Mouse (Mus musculus) lung, postnatal 25 days (tissue): Measurements from ENCODE around the gene Tmem150c.

Experiments used
- DNase-seq: peaks from one replicate; pipeline ENCODE4 v3.0.0; 2022; ENCODE audit warnings: low spot score

Gene Tmem150c

DNA sequence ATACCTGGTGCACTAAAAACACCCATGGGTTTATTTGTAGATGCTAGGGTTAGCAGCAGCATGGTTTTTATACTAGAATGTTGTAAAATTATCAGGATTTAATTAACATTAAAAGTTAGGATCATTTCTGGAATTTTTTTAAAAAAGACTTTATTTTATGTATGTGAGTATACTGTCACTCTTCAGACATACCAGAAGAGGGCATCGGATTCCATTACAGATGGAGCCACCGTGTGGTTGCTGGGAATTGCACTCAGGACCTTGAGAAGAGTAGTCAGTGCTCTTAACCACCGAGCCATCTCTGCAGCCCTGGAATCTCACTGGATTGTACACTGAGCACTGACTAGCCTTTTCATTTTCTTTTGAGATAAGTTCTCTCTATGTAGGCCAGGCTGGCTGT is 109.7 kb downstream of the Tmem150c start:
- no peak for DNase-seq

DNA sequence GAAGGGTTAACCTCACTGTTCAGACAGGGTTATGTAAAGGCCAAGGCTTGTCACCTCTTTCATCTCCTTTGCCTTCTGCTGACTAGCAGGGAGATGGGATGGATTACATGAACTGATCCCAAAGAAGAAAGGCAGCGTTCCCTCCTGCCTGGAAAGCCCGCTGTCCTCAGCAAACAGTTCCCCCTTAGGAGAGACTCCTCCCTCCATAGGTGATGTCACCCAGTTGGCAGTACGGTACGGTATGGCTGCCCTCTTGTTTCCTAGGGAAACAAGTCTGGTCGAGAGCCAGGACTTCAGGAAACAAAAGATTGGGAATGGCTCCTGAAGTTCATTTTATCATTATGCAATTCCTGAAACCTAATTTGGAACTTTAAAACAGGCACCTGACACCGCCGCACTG is 111.7 kb downstream of the Tmem150c start:
- DNase-seq, result peak; percentile 31

DNA sequence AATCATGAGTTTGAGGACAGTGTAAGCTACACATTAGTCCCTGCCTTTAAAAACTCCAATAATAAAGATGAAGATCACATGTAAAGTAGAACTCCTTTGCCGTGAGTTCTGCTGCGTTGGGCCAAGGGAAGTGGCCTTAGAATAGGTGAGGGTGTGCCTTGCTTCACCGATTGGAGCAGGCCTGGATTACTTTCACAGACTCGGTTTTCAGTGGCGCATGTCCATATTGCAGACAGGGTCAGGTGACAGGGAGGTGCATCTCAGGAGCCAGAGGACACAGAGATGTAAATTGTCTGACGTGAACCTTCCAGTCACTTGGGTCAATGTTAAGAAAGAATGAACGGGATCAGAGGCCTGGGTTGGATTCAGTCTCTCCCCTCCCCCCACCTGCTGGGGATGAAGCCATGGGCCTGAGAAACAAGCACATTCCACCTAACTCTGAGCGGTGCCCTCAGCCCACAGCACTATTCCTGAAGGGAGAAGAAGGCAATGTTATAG is 112.4 kb downstream of the Tmem150c start:
- DNase-seq, result no peak

DNA sequence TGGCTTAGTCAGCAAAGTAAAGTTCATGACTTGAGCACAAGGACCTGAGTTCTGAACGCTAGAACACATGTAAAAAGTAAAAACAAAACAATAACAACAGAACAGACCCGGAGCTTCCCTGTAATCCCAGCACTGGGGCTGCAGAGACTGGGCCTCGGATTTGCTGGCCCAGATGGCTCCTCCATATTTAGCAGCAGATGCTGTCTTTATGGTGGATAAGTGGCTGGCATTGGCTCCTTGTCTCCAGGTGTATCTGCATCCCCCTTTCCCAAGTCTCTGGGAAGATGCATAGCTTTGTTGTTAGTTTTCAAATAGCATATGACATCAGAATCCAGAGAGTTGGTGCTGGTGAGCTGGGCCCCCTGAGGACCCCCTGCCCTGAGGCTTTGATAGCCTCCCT is 113.5 kb downstream of the Tmem150c start:
- DNase-seq, result no peak

DNA sequence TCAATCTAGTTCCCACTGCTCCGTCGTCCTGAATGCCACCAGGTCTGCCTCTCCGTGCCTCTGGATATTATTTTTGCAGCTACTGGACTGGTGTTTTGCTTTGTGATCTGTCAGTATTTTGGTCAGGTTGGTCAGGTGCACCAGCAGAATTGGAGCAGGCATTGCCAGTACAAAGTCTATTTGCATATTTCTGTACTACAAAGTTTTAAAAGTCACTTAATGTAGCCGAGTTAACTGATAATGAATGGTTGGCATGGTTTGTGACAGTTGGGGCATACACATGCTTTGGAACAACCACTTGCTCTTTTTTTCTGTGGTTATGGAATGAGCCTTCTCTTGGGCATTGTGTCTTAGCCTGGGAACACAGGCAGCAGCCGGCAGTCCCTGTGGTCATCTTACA is 115.0 kb downstream of the Tmem150c start:
- no peak for DNase-seq

DNA sequence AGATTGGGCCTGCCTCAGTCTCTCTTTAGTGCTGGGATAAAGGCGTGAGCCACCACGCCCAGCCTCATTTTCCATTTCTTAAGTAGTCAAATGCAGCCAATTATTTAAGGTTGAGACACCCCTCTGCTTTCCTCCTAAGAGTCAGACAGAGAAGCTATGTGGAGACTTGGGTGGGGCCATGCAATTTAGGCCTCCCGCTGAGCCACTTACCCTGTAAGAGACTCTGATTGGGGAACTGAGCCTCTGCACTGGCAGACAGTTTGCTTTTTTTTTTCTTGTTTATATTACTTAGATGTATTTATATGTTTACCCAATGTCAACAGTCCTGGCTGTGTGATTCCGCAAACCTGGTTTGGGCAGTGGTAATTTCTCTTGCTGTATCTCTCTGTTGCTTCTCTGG is 115.6 kb downstream of the Tmem150c start:
- no peak for DNase-seq

DNA sequence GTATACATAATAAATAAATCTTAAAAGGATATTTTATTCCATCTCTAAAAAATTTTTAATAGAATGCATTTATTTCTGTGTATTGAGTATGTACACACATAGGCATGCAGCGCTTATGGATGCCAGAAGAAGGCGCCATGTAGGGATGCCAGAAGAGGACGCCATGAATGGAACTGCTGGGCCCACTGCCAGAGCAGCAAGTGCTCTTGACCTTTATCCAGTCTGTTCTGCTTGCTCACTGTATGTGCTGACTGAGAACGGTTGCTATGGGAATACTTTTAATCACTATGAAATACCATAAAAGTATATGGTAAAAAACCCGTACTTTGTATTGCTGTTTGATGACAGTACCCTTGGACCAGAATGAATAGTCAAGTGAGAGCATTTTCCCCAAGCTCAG is 116.2 kb downstream of the Tmem150c start:
- peak; percentile 75 for DNase-seq

DNA sequence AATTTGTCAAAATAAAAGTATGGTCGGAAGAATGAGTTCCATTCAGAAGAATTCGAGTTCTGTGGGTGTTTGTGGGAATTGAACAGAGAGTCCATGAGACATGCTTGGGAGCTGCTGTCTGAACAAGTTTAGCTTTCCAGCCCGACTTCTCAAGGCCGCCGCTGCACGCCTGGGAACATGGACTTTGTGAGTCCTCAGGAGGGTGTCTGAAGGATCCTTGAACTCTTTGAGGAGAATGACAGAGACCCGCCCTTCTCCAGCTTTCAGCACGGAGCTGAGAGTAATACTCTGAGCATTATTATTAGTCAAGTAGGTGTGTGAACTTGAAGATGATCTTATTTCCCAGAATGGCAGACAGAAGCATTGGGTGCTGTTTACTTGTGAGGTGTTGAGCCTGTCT is 117.1 kb downstream of the Tmem150c start:
- DNase-seq, result peak; percentile 38

DNA sequence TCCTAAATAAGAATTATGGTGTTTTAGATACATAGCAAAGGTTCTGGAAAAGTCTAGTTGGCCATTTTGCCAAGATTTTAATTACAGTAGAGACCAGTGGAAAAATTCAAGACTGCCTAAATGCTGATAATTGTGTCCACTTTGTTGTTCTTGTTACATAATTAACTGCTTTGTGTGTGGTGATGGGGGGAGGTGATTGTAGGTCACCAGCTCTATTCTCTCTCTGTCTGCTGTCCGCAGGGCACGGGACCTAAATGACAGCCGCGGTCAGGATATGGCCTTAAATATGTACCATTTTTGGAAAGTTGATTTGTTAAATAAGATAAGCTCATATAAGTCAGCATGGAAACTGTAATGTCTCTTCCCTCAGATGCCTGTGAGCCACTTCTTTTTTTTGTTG is 118.3 kb downstream of the Tmem150c start:
- no peak for DNase-seq

DNA sequence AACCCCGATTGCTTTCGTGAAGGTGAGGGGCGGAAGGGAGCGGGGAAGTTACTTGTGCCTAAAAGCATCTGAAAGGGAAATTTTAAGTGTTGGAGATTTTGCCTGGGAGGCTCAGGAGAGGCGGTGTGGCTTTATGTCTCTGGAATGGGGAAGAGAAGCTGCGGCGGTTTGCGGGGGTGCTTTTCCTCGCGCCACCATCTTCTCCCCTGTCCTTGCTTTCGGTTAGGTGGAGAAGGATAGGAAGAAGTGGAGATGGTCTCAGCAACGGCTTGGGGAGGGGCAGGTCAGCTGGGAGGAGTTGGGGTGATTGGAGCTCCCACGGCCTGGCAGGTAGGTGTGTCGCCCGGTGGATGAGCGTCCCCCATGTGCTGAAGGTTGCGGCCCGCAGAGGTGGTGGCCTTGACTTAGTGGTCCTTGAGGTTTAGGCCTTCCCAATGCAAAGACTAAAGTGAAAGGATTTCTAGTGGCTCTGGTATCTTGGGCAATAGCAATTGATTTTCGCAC is 119.3 kb downstream of the Tmem150c start:
- DNase-seq, result no peak

DNA sequence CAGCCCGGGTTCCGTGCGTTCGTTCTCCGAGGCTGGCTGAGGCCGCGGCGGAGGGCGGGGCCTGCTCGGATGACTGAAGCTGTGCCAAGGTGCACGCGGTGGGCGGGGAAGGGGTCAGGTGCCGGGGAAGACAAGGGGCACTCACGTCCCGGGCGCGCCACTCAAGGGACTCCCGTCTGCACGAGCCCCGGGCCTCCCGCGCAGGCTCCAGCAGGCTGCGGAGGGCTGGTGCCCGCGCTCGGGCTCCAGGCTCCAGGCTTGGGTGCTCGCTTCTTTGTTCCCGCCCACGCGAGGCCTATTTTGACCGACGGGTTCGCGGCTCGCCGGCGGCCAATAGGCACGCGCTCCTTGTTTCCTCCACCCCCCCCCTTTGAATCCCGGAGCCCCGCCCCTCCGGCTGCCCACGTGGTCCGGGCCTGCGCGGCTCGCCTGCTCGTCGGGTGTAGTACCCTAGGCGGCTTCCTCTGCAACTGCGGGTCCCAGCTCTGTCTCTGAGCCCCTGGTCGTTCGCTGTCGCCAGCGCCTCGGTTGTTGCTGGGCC is 119.9 kb downstream of the Tmem150c start, which contains the start of the genes Hnrnpdl and Enoph1:
TSS of gene Hnrnpdl (minus strand) at position 63 of the 541 bp plus-strand sequence.
TSS of gene Enoph1 (plus strand) at position 384 of the 541 bp plus-strand sequence.
- DNase-seq, result peak; percentile 91

DNA sequence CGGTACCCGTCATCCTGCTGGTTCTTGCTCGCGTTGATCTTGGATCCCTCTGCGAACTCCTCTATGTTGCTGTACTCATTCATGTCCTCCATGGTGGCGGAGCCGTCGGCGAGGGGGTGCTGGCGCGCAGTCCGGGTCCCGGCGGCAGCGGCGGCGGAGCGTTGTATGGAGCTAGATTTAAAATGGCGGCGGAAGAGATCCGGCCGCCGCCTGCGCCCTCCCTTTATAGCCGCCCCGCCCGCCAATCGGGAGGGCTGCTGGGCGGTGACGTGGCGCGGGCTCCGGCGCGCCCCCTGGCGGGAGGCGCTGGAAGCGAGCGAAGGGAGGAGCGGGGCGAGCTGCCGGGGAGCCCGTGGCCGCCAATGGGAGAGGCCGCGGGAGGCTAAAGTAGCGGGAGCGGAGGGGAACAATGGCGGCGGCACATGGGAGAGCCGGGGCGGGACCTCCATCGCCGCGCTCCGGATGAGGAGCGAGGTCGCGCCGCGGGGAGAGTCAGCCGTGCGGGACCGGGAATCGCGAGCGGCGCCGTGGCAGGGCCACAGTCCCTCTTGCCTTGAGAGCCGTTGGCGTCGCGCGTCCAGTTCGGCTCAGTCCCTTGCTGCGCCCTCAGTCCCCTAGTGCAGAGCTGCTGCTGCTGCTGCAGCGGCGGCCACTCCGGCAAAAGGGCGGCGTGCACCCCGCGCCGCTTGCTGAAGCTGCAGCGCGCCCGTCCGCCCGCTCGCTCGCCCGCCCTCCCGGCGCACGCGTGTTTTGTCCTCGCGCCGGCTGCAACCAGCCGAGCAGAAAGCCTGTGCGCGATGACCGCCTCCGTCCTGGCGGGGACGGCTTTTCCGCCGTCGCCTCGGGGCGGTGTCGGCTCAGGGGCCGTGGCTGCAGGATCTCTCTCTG is 120.7 kb downstream of the Tmem150c start:
- peak; percentile 97 for DNase-seq

DNA sequence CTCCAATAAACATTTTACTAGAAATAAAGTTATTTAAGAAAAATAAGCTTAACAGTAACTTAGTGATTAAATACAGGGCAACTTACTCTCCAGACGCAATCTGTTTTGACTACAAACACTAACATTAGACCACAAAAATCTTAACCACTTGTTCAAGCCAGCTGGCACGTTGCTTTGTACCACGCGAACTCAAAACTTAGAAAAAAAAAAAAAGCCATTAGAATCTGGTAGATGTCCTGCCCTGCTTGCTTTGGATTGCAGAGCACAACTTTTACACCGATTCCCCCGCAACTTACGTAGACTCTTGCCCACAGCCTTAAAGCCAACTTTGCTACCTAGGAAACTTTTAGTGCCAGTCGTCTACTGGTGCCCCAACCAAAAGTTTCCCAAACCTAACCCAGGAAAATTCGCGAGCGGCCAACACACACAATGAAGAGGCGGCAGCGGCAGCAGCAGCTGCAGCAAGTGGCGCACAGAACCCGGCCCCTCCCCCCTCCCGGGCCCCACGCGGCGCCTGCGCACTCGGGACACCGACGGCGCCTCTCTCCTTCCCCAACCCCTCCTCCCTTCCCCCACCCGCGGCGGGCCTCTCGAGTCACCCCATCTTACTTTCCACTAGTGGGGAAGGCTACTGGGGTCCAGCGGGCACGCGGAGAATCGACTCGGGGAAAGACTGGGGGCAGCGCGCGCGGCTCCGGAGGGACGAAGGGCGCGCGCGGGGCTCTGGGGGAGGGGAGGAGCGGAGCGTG is 121.5 kb downstream of the Tmem150c start:
- DNase-seq, result peak; percentile 90

DNA sequence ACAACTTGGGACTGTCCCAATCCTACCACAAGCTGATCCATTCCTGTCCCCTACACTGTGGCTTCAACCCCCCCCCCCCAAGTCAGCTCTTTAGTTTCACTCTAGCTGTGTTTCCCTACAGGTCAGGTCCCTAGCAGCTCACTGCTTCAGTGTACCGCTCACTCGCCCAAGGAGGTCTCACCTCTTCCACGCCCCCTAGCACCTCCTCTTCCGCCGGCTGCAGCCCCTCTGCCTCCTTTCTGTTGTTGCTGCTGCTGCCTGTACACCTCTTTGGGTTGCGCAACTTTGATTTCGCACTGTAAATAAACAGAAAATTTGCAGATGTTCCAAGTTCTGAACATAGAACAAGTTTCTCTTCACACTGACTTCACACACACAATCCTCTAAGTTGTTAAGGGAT is 122.9 kb downstream of the Tmem150c start:
- DNase-seq, result peak; percentile 34

DNA sequence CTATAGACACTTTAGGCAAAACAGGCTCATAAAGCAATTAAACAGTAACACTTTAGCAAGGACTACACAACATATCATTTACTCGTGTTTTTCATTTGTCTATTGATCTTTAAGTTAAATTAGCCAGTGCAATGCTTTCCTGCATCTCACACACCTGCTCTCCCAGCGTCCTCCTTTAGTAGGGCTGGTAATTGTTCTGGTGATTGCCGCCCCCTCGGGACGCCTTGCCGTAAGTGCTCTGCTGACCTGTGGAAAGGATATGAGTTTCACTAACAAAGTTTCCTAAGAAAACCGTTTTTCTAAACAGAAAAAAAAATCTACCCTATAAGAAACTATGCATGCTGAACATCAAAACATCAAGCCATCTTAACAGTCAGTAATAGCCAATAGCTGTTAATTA is 123.7 kb downstream of the Tmem150c start:
- no peak for DNase-seq

DNA sequence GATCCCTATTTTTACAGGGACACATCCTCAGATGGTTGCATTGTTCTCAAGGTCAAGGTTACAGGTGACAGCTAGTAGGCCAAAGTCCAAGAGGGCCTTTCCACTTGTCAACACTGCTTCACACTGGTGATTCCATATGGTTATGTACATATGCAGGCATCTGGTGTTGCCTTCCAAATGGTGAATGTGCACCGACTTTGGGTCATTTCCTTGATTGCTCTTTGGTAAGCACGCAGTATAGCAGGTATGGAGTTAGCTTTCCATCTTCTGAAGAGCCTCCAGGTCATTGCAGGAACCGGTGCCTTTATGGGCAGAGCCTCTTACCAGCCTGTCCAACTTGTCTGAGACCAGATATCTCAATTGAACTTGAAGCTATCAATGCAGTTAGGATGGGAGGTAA is 127.0 kb downstream of the Tmem150c start:
- DNase-seq, result no peak

DNA sequence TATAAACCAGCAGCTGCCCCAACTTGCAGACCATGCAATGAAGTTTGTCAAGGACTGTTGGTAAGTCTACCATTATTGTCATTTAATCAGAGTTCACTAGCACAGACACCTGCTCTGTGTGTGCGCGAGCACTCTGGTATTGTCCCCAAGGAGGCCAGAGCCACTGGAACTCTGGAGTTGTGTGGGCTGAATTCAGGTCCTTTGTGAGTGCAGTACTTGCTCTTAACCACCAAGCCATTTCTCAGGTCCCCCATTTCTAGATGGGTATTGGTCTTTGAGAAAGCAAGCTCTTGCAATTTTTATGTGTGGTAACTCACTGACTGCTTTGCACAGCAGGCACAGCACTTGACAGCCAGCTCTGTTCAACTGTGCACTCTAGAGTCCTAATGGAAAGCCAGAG is 127.5 kb downstream of the Tmem150c start:
- no peak for DNase-seq

DNA sequence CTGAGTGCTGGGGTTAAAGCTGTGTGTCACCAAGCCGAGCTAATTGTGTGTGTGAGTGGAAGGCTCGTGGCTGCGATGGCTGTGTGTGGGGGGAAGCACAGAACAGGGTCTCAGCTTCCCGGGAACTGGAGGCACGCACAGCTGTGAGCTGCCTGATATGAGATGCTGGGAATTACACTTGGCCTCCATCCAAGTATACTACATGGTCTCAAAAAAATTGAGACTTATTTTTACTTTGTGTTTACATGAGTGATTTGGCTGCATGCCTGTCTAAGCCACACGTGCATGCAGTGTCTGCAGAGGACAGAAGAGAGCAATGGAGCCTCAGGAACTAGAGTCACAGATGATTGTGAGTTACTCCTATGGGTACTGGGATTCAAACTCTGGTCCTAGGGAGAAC is 129.5 kb downstream of the Tmem150c start:
- no peak for DNase-seq
